ENCODE assay signal across 25 mouse cellular contexts in genomic region chr3:139844443-139844842, GRCm38 (mm10).
DNase-seq lines count a peak whose midpoint lies in the region; ATAC-seq and TF ChIP-seq lines count a peak whose summit lies in the region.
"Had no signal": no experiment of that assay in that cellular context is flagged by ENCODE, and none has a peak within 500 bp of the region (broad histone marks: within the 10 kb centered on the region; RNA-seq: fewer than 3 reads in every experiment).

No protein-coding gene starts in this region.

- no peak for TF ChIP-seq POLR2A in MEL (IDR thresholded peaks at IDR 0.05; ENCODE audit: control insufficient read depth in 1 of 2, insufficient read depth in 1 of 2, low read depth in 1 of 2, low read length in 2 of 2, poor library complexity in 1 of 2)

- DNase-seq in lung, postnatal 10 days = no peak
- DNase-seq in MEL (ENCODE audit: low read depth, low spot score) = peak; percentile 82
- DNase-seq in hindbrain, embryonic 11.5 days (ENCODE audit: low spot score) = no peak
- DNase-seq in left cerebral cortex, adult 8-10 months (ENCODE audit: low spot score in 2 of 2) = no peak
- DNase-seq: adrenal gland, postnatal 10 days; B cell, adult 2 months; cerebellum, adult 9-10 months; gastrocnemius, postnatal 36 days; heart, adult 2 months; kidney, adult 18-20 months; kidney, postnatal 10 days; lung, adult 2 months; right cerebral cortex, postnatal 25 days; thymus, postnatal 14 days had no signal

- no peak overlapping the region for H3K9ac ChIP-seq in lung, embryonic 16.5 days (ENCODE audit: low read length)
- H3K9ac ChIP-seq in MEL (ENCODE audit: control insufficient read depth, low read depth, low read length, poor library complexity, severe bottlenecking) = no peak overlapping the region
- H3K9ac ChIP-seq in hindbrain, embryonic 11.5 days (ENCODE audit: low read depth, low read length) = no peak overlapping the region
- no peak overlapping the region for H3K9ac ChIP-seq in forebrain, embryonic 13.5 days
- H3K9ac ChIP-seq: embryonic facial prominence, embryonic 12.5 days; hindbrain, embryonic 14.5 days; limb, embryonic 12.5 days had no signal

- ATAC-seq in lung, embryonic 16.5 days (ENCODE audit: low read depth) = peak; percentile 69
- peak; percentile 97 for ATAC-seq in common myeloid progenitor, adult 5-6 weeks (replicated peaks; ENCODE audit: low read depth, poor library complexity, severe bottlenecking)
- peak; percentile 87 for ATAC-seq in megakaryocyte progenitor cell, adult 5-6 weeks (replicated peaks; ENCODE audit: poor library complexity)
- no peak for ATAC-seq in hindbrain, embryonic 11.5 days (ENCODE audit: low FRiP score)
- ATAC-seq in forebrain, embryonic 13.5 days = no peak
- ATAC-seq: inflammation-experienced regulatory T-cells, adult 6 months had no signal

- no peak for TF ChIP-seq RAD21 in MEL (IDR thresholded peaks at IDR 0.05; ENCODE audit: low read depth, low read length)

- no peaks in the 10 kb centered on the region for H3K36me3 ChIP-seq in lung, embryonic 16.5 days (ENCODE audit: control insufficient read depth, insufficient read depth, low read length)
- peaks cover 0 to 11% of the 10 kb centered on the region in 2 experiments; a peak in 2 of 4 replicates for H3K36me3 ChIP-seq in MEL (ENCODE audit: control insufficient read depth in 1 of 2, insufficient read depth in 2 of 2, low read length in 2 of 2)
- no peaks in the 10 kb centered on the region for H3K36me3 ChIP-seq in hindbrain, embryonic 11.5 days (ENCODE audit: control insufficient read depth, insufficient read depth, low read length)
- H3K36me3 ChIP-seq in forebrain, embryonic 13.5 days (ENCODE audit: poor library complexity, severe bottlenecking) = no peaks in the 10 kb centered on the region
- H3K36me3 ChIP-seq: embryonic facial prominence, embryonic 12.5 days; limb, embryonic 12.5 days had no signal

- TF ChIP-seq CTCF in MEL (IDR thresholded peaks at IDR 0.05 in 2 of 3, conservative IDR thresholded peaks at IDR 0.05 in 1 of 3; ENCODE audit: control insufficient read depth in 1 of 3, insufficient read depth in 1 of 3, low read depth in 2 of 3, low read length in 3 of 3, poor library complexity in 1 of 3, severe bottlenecking in 1 of 3) = no peak

- no peaks in the 10 kb centered on the region for H3K9me3 ChIP-seq in lung, embryonic 16.5 days (ENCODE audit: control insufficient read depth, low read length)
- H3K9me3 ChIP-seq in MEL (replicated peaks; ENCODE audit: insufficient read depth, low read length) = no peaks in the 10 kb centered on the region
- H3K9me3 ChIP-seq in hindbrain, embryonic 11.5 days (ENCODE audit: control insufficient read depth, low read length) = no peaks in the 10 kb centered on the region
- no peaks in the 10 kb centered on the region for H3K9me3 ChIP-seq in forebrain, embryonic 13.5 days (replicated peaks)
- H3K9me3 ChIP-seq: embryonic facial prominence, embryonic 12.5 days; limb, embryonic 12.5 days had no signal

- H3K27ac ChIP-seq in lung, embryonic 16.5 days (ENCODE audit: low read length) = no peak overlapping the region
- peak overlapping the region; percentile 7; the same call in 1 of the 2 replicates for H3K27ac ChIP-seq in MEL (ENCODE audit: control insufficient read depth, low read depth, low read length)
- H3K27ac ChIP-seq in hindbrain, embryonic 11.5 days (ENCODE audit: low read depth, low read length) = no peak overlapping the region
- H3K27ac ChIP-seq in forebrain, embryonic 13.5 days = no peak overlapping the region
- H3K27ac ChIP-seq: embryonic facial prominence, embryonic 12.5 days; heart, adult 2 months; hindbrain, embryonic 14.5 days; left cerebral cortex, adult 2 months; limb, embryonic 12.5 days; macrophage had no signal

- no peaks in the 10 kb centered on the region for H3K79me2 ChIP-seq in MEL (ENCODE audit: control insufficient read depth, insufficient read depth, low read length, poor library complexity)

- H3K4me1 ChIP-seq in lung, embryonic 16.5 days (replicated peaks; ENCODE audit: control insufficient read depth, insufficient read depth, low read length) = no peaks in the 10 kb centered on the region
- H3K4me1 ChIP-seq in MEL (ENCODE audit: control insufficient read depth in 1 of 2, insufficient read depth in 2 of 2, low read length in 2 of 2) = peaks cover 3 to 7% of the 10 kb centered on the region in 2 experiments
- H3K4me1 ChIP-seq in hindbrain, embryonic 11.5 days (replicated peaks; ENCODE audit: control insufficient read depth, insufficient read depth, low read length) = no peaks in the 10 kb centered on the region
- H3K4me1 ChIP-seq in forebrain, embryonic 13.5 days = no peaks in the 10 kb centered on the region
- H3K4me1 ChIP-seq: embryonic facial prominence, embryonic 12.5 days; limb, embryonic 12.5 days had no signal

- peak; percentile 81 to 86 for TF ChIP-seq EP300 in MEL (IDR thresholded peaks at IDR 0.05; ENCODE audit: low read depth in 1 of 2, low read length in 2 of 2)

- H3K27me3 ChIP-seq in lung, embryonic 16.5 days (ENCODE audit: control insufficient read depth, insufficient read depth, low read depth, low read length) = no peaks in the 10 kb centered on the region
- no peaks in the 10 kb centered on the region for H3K27me3 ChIP-seq in MEL (ENCODE audit: control insufficient read depth in 1 of 2, insufficient read depth in 2 of 2, low read length in 2 of 2)
- H3K27me3 ChIP-seq in hindbrain, embryonic 11.5 days (ENCODE audit: control insufficient read depth, insufficient read depth, low read length) = no peaks in the 10 kb centered on the region
- H3K27me3 ChIP-seq in forebrain, embryonic 13.5 days = no peaks in the 10 kb centered on the region
- H3K27me3 ChIP-seq: CH12.LX; embryonic facial prominence, embryonic 12.5 days; limb, embryonic 12.5 days had no signal

- no peak overlapping the region for H3K4me3 ChIP-seq in lung, embryonic 16.5 days (ENCODE audit: low read length)
- H3K4me3 ChIP-seq in MEL (ENCODE audit: control insufficient read depth in 1 of 2, insufficient read depth in 1 of 2, low read depth in 2 of 2, low read length in 2 of 2) = no peak overlapping the region
- H3K4me3 ChIP-seq in hindbrain, embryonic 11.5 days (ENCODE audit: low read depth, low read length) = no peak overlapping the region
- H3K4me3 ChIP-seq in forebrain, embryonic 13.5 days = no peak overlapping the region
- H3K4me3 ChIP-seq: embryonic facial prominence, embryonic 12.5 days; heart, adult 2 months; left cerebral cortex, adult 2 months; limb, embryonic 12.5 days had no signal

- no peak overlapping the region for H3K4me2 ChIP-seq in lung, embryonic 16.5 days (ENCODE audit: low read depth, low read length)
- no peak overlapping the region for H3K4me2 ChIP-seq in hindbrain, embryonic 11.5 days (replicated peaks; ENCODE audit: low read depth, low read length)
- H3K4me2 ChIP-seq in forebrain, embryonic 13.5 days = no peak overlapping the region
- H3K4me2 ChIP-seq: embryonic facial prominence, embryonic 12.5 days; hindbrain, embryonic 14.5 days; limb, embryonic 12.5 days had no signal

- WGBS in lung, embryonic 16.5 days = 75% methylated on average over 3 of the region's 3 CpGs
- WGBS in hindbrain, embryonic 11.5 days = 74% methylated on average over 3 of the region's 3 CpGs
- 67% methylated on average over 3 of the region's 3 CpGs for WGBS in forebrain, embryonic 13.5 days

TF ChIP-seq in MEL, 35 proteins besides CTCF, POLR2A, EP300 and RAD21:
- peak; percentile 92 for TF ChIP-seq ETS1 (IDR thresholded peaks at IDR 0.05; ENCODE audit: low read depth, low read length)
- TF ChIP-seq GATA1 (IDR thresholded peaks at IDR 0.05; ENCODE audit: low read depth, low read length) = peak; percentile 85
- TF ChIP-seq JUND (IDR thresholded peaks at IDR 0.05; ENCODE audit: low read depth, low read length) = no peak
- 0 out of 2 replicates have a peak, but pooled peaks have one; percentile 35 for TF ChIP-seq BHLHE40 (IDR thresholded peaks at IDR 0.05; ENCODE audit: borderline replicate concordance, low read depth, low read length)
- TF ChIP-seq NELFE (IDR thresholded peaks at IDR 0.05; ENCODE audit: low read depth, low read length) = no peak
- TF ChIP-seq SIN3A (IDR thresholded peaks at IDR 0.05; ENCODE audit: low read length) = peak; percentile 46; the same call in 1 of the 2 replicates
- TF ChIP-seq UBTF (IDR thresholded peaks at IDR 0.05; ENCODE audit: borderline replicate concordance, insufficient read depth, low read depth, low read length) = no peak
- no peak for TF ChIP-seq HCFC1 (IDR thresholded peaks at IDR 0.05; ENCODE audit: low read depth, low read length)
- TF ChIP-seq MAFK (IDR thresholded peaks at IDR 0.05; ENCODE audit: borderline replicate concordance, low read depth, low read length) = peak; percentile 71; the same call in 1 of the 2 replicates
- no peak for TF ChIP-seq ZMIZ1 (IDR thresholded peaks at IDR 0.05; ENCODE audit: low read depth, low read length)
- TF ChIP-seq RCOR1 (IDR thresholded peaks at IDR 0.05; ENCODE audit: low read depth, low read length) = peak; percentile 74
- no peak for TF ChIP-seq TBP (IDR thresholded peaks at IDR 0.05; ENCODE audit: low read depth, low read length)
- no peak for TF ChIP-seq POLR2AphosphoS2 (IDR thresholded peaks at IDR 0.05; ENCODE audit: low read length)
- no peak for TF ChIP-seq USF1 (IDR thresholded peaks at IDR 0.05; ENCODE audit: low read depth, low read length)
- TF ChIP-seq TCF12 (IDR thresholded peaks at IDR 0.05; ENCODE audit: low read depth, low read length) = peak; percentile 91
- TF ChIP-seq CHD2 (IDR thresholded peaks at IDR 0.05; ENCODE audit: low read length) = no peak
- peak; percentile 44 for TF ChIP-seq TAL1 (IDR thresholded peaks at IDR 0.05; ENCODE audit: low read length)
- no peak for TF ChIP-seq MYC (IDR thresholded peaks at IDR 0.05; ENCODE audit: low read depth, low read length)
- no peak for TF ChIP-seq ZC3H11A (IDR thresholded peaks at IDR 0.05; ENCODE audit: low read depth, low read length)
- no peak for TF ChIP-seq CHD1 (IDR thresholded peaks at IDR 0.05; ENCODE audit: low read depth, low read length)
- TF ChIP-seq MYB (IDR thresholded peaks at IDR 0.05; ENCODE audit: low read depth, low read length) = no peak
- TF ChIP-seq MAZ (IDR thresholded peaks at IDR 0.05; ENCODE audit: low read depth, low read length) = peak; percentile 55; the same call in 1 of the 2 replicates

Comparison
In these comparisons a context has a peak if more than half of its experiments do, and no peak if none do; other contexts are left out.
1. ATAC-seq: peak in lung, embryonic 16.5 days (single experiment), common myeloid progenitor, adult 5-6 weeks (single experiment) and megakaryocyte progenitor cell, adult 5-6 weeks (single experiment); none in hindbrain, embryonic 11.5 days (single experiment) and forebrain, embryonic 13.5 days (single experiment).